Mouse (Mus musculus) v-Abl transformed pro-B cells (cell line): ENCODE data around the gene Rad51.

Experiments used
- in situ Hi-C, 2 experiments: fragments of 400-800 bp; cut with MboI; formaldehyde crosslinking; loops; one replicate each; pipeline ENCODE4 v1.15.1; 2025; ENCODE audit not compliant: unreplicated experiment in 2 of 2

Rad51 gene

GRCm38 (mm10) chr2:119112438-119113112 is at the start of gene Rad51:
TSS of gene Rad51 (plus strand) at chr2:119112793.
- in situ Hi-C loops, result no loop called here

- in situ Hi-C loops, result no loop called here
Observed at GRCm38 (mm10) chr2:119072397-119072796, 40.2 kb upstream of the Rad51 start.

GRCm38 (mm10) chr2:119086156-119086555 is 26.4 kb upstream of the Rad51 start:
- in situ Hi-C loops, result no loop called here

DNA sequence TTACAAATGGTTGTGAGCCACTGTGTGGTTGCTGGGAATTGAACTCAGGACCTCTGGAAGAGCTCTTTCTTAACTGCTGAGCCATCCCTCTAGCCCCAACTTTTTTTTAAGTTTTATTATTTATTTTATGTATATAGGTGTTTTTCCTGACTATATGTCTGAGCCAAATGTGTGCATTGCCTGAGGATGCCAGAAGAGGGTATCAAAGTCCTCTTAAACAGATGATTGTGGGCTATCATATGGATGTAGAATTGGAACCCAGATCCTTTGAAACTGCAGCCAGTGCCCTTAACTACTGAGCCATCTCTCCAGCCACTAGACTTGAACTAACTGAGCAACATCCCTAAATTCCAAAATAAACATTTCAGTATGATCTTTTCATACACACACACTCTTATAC is 11.0 kb upstream of the Rad51 start:
- in situ Hi-C loops, result loop anchor here (5.0 kb wide), 2 partner anchors 86 to 334 kb away; no protein-coding TSS in a partner anchor

DNA sequence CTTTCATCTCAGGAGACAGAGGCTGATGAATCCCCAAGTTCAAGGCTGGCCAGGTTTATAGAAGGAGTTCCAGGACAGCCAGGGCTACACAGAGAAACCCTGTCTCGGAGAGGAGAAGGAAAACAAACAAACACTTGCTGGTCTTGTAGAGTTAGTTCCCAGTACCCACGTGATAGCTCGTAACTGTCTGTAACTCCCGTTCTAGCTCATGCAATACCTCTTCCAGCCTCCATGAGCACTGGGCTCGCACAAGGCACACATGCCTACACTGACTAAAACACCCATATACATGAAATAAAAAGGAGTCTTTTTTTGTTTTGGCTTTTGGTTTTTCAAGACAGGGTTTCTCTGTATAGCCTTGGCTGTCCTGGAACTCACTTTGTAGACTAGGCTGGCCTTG is 6.0 kb upstream of the Rad51 start:
- in situ Hi-C loops, result no loop called here

DNA sequence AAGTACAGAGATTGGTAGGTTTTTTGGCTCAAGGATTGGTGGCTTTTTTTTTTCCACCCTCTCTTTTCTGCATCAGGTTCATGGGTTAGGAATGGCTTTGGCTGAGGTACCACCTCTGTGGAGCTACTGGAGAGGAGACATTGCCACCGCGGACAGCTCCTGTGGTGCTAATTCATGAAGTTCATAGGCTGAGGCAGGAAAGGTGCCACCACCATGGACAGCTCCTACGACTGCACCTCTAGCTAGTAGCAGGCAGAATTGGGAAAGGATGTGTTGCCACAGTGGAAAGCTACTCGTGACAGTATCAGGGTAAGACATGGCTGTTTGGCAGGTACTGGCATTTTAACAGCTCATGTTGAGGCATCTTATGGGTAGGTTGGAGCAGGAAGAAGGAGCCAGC is 4.0 kb upstream of the Rad51 start:
- in situ Hi-C loops, result no loop called here

DNA sequence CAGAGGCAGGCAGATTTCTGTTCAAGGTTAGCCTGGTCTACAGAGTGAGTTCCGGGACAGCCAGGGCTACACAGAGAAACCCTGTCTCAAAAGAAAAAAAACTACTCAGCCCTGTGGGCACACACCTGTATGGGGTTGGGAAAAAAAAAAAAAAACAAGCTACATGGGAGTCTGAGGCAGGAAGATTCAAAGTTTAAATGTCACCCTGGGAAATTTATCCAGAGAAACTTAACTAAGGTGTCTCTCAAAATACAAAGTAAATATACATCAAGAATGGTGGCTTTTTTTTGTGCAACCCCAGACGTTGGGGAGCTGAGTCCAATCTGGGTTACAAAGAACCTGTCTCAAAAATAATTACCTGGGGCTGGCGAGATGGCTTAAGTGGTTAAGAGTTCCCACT is 1.5 kb upstream of the Rad51 start:
- in situ Hi-C loops, result no loop called here

GRCm38 (mm10) chr2:119113121-119113925 is 730 bp downstream of the Rad51 start:
- in situ Hi-C loops, result no loop called here

- in situ Hi-C loops, result no loop called here
Observed at GRCm38 (mm10) chr2:119136346-119136898, 23.8 kb downstream of the Rad51 start.

DNA sequence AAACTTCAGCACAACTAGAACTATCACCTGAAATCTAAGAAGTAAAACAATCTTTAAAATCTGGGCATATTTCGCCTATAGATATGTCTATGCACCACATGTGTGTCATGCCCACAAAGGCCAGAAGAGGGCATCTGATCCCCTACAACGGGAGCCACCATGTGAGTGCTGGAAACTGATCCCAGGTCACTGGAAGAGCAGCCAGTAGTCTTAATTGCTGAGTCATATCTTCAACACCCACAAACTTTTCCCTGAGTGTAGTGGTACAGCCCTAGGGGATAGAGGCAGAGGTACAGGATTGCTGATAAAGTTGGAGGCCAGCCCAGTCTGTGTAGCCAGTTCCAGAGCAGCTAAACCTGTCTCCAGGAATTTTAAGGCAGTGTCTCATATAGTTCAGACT is 32.6 kb downstream of the Rad51 start:
- in situ Hi-C loops, result no loop called here

GRCm38 (mm10) chr2:119146435-119146834 is 33.8 kb downstream of the Rad51 start:
- in situ Hi-C loops, result no loop called here

GRCm38 (mm10) chr2:119147160-119147678 is 34.6 kb downstream of the Rad51 start:
- in situ Hi-C loops, result no loop called here

GRCm38 (mm10) chr2:119147775-119148174 is 35.2 kb downstream of the Rad51 start:
- in situ Hi-C loops, result no loop called here

DNA sequence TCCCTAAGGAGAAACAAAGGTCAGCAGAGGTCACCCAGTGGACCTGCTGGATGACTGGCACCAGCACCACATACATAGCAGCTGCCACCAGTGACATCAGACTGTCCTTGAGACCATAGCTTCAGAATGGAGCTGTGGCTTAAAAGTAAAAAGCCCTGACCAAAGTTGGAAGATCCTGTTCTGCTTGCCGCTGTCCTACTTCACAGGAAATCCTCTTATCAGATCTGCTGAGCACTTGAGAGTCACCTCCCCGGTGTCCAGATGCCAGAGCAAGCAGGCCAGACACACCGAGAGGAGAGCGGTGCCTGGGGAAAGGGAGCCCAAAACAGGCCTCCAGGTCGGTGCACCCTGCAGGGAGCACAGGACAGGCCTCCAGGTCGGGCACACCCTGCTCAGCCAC is 39.7 kb downstream of the Rad51 start:
- in situ Hi-C loops, result loop anchor here (5.0 kb wide), 1 partner anchor 35 kb away; no protein-coding TSS in a partner anchor

GRCm38 (mm10) chr2:119154683-119155082 is 42.1 kb downstream of the Rad51 start:
- in situ Hi-C loops, result loop anchor here (5.0 kb wide), 1 partner anchor 33 kb away; no protein-coding TSS in a partner anchor

DNA sequence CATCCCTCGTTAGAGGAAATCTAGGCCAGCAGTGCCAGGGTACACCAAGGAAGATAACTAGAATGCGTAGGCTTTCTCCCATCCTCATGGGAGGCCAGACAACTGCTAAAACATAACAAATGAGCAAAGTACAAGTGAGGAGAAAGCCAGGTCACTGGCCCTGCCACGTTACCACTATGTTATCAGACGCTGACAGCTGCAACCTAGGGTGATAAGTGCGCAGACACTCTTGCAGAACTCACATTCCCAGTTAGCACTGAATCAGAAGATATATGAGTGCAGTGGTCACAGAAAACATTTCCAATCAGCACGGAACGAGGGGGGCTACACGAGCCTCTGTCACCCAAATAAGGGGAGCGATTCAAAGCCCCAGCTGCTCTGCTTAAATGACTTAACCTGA is 42.8 kb downstream of the Rad51 start:
- in situ Hi-C loops, result no loop called here

GRCm38 (mm10) chr2:119156081-119156680 is 43.6 kb downstream of the Rad51 start:
- in situ Hi-C loops, result no loop called here

- in situ Hi-C loops, result no loop called here
Observed at GRCm38 (mm10) chr2:119156681-119157572, 44.3 kb downstream of the Rad51 start, which contains the start of gene Rmdn3. TSS of gene Rmdn3 (minus strand) at chr2:119157034.

DNA sequence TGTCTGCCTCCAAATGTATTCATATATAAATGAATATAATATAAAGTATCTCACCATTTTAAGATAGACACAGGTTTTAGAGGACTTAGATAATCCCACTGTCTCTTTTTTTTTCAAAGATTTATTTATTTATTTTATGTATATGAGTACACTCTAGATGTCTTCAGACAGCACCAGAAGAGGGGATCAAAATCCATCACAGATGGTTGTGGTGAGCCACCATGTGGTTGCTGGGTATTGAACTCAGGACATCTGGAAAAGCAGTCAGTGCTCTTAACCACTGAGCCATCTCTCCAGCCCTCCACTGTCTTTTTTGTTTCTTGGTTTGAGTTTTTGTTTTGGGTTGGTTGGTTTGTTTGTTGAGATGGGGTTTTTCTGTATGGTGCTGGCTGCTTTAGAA is 45.2 kb downstream of the Rad51 start:
- in situ Hi-C loops, result no loop called here

DNA sequence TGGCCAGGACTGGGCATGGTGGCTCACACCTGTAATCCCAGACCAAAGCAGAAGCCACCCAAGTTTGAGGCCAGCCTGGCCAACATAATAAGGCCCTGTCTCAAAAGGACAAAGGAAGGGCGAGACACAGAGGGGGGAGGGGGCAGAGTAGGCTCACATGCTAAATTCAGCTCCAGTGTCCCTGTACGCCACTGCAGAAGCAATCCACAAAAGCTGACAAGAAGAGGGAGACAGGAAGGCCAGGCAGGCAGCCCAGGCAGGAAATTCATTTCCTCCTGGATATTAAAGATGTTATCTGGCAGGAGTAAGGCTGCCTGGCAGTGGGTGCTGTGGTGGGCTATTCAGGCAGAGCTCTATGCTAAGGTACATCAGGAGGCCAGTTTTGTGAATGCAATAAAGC is 48.7 kb downstream of the Rad51 start:
- in situ Hi-C loops, result no loop called here
